Mouse (Mus musculus): Measurements from ENCODE around the gene Atrnl1. TPM values are rescaled to one million over a fixed set of nuclear protein-coding genes. Genes with fewer than 3 reads are reported as not detected.
A peak's percentile ranks its signal among the peaks of the same experiment; 100 is the strongest.

The Atrnl1 gene
- polyA plus RNA-seq, 1 experiment from 2014 or later, result 0.55 TPM

DNA sequence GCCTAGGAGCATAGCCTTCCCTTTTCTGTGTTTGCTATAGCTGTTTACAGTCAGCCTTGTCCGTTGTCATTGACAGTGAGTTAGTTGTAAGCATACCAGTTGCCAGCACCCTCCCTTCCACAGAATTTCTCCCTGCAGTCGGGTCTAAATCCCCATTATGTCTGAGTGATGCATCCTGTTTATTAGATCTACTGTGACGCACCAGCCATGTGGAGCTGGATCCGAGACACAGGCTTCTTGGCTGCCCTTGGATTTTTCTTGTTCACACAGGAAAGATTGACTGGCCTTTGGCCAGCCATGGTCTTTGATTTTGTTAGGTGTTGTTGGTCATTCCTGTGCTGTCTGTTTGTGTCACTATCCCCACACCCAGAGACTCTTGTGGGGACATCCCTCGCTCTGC is 102.3 kb downstream of the Atrnl1 start:
- Histone ChIP-seq H3K9me3 (replicated peaks) (no peaks in the 10 kb centered on the region), H3K4me3 (replicated peaks) (no peak overlapping the region), H3K27me3 (no peaks in the 10 kb centered on the region), H3K4me2 (no peak overlapping the region), H3K9ac (no peak overlapping the region), H3K36me3 (replicated peaks) (0 out of 2 replicates have a peak, but pooled peaks cover under 1% of the 10 kb centered on the region), H3K4me1 (replicated peaks) (no peaks in the 10 kb centered on the region), H3K27ac (replicated peaks) (no peak overlapping the region)
- ATAC-seq (ENCODE audit: insufficient read depth), result no peak
- WGBS (ENCODE audit: insufficient replicate concordance), result 68% methylated on average over 5 of the region's 5 CpGs

DNA sequence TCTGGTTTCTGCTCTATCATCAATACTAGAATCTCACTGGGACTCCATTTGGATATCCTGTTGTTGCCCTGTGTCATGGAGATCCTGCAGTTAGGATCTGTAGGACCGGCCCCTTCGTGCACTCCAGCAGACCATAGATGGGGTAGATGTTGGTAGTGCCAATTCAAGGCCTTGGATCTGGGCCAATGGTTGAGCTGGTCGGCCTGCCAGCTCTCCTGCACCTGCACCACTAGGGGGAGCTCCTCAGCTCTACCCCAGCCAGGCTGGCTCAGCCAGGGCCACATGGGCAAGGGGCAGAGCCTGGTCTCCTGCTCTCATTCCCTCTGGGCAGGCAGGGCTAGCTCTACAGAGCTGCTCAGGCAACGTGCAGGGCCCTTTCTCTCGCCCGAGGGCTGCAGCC is 114.1 kb downstream of the Atrnl1 start:
- H3K27ac ChIP-seq (replicated peaks), result no peak overlapping the region
- ATAC-seq (ENCODE audit: insufficient read depth), result peak; percentile 54; the same call in 1 of the 2 replicates
- no peaks in the 10 kb centered on the region for H3K36me3 ChIP-seq (replicated peaks)
- H3K27me3 ChIP-seq, result no peaks in the 10 kb centered on the region
- 54% methylated on average over 6 of the region's 6 CpGs for WGBS (ENCODE audit: insufficient replicate concordance)
- no peaks in the 10 kb centered on the region for H3K4me1 ChIP-seq (replicated peaks)
- no peak overlapping the region for H3K4me3 ChIP-seq (replicated peaks)
- no peaks in the 10 kb centered on the region for H3K9me3 ChIP-seq (replicated peaks)
- no peak overlapping the region for H3K4me2 ChIP-seq
- no peak overlapping the region for H3K9ac ChIP-seq

DNA sequence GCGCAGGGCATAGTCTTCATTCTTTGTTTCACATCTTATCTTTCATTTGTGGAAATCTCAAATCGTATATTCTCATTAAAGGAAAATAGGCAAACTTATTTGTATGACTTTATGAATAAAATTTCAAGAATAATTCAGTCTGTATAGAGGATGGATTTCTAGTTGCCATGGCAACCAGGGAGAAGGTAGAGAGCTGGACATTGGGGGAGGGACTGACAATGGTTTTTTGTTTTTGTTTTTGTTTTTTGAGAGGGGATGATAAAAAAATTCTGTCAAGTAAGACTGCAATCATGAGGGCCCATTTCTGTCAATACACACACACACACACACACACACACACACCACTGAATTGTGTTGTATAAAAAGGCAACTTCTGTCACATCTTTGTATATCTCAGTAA is 114.5 kb downstream of the Atrnl1 start:
- WGBS (ENCODE audit: insufficient replicate concordance), result 81% methylated on average over 2 of the region's 2 CpGs
- ATAC-seq (ENCODE audit: insufficient read depth), result no peak
- no peak overlapping the region for H3K4me2 ChIP-seq

DNA sequence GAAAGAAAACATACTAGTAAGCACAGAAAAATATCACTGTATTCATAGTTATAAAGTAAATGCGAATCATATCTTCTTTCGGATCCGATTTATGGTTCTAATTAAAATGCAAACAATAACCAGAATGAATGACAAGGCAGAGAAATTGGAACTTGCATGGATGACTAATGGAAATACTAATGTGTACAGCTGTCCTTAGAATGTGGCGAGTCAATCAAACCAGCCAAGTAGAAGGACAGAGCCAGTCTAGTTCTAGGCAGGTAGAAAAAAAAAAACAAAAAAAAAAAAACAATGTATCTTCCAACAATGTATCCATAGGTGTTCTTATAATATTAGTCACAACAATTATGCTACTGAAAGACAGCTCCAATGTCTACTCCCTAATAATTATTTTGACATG is 116.2 kb downstream of the Atrnl1 start:
- no peak for ATAC-seq (ENCODE audit: insufficient read depth)
- WGBS (ENCODE audit: insufficient replicate concordance), result 84% methylated on average over 4 of the region's 4 CpGs
- Histone ChIP-seq H3K27me3 (no peaks in the 10 kb centered on the region), H3K9ac (no peak overlapping the region), H3K27ac (replicated peaks) (no peak overlapping the region), H3K4me1 (replicated peaks) (no peaks in the 10 kb centered on the region), H3K4me3 (replicated peaks) (no peak overlapping the region), H3K4me2 (no peak overlapping the region), H3K36me3 (replicated peaks) (no peaks in the 10 kb centered on the region), H3K9me3 (replicated peaks) (no peaks in the 10 kb centered on the region)

More for the DNA sequence above, 114.5 kb downstream of the Atrnl1 start:
- Histone ChIP-seq H3K27ac (replicated peaks) (no peak overlapping the region), H3K27me3 (no peaks in the 10 kb centered on the region), H3K9me3 (replicated peaks) (no peaks in the 10 kb centered on the region), H3K9ac (no peak overlapping the region), H3K4me3 (replicated peaks) (no peak overlapping the region), H3K4me1 (replicated peaks) (no peaks in the 10 kb centered on the region), H3K36me3 (replicated peaks) (no peaks in the 10 kb centered on the region)

DNA sequence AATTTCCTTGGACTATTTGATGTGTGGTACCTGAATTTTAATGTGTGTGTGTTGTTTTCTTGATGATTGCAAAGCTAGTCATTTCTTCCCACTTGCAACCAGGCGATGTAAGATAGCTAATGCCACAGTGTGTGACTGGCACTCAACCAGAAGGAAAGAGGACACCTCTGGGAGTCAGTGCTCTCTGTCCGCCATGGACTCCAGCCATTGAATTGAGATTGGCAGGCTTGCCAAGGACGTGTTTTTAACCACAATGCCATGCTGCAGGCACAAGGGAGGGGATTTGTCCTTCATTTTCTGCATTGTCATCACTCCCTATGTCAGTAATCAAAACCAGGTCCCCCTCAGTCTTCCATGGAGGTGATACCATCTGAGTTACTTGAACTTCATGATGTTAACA is 126.6 kb downstream of the Atrnl1 start:
- H3K4me2 ChIP-seq, result no peak overlapping the region
- no peaks in the 10 kb centered on the region for H3K27me3 ChIP-seq
- ATAC-seq (ENCODE audit: insufficient read depth), result no peak
- no peaks in the 10 kb centered on the region for H3K4me1 ChIP-seq (replicated peaks)
- H3K27ac ChIP-seq (replicated peaks), result no peak overlapping the region
- 56% methylated on average over 3 of the region's 3 CpGs for WGBS (ENCODE audit: insufficient replicate concordance)
- H3K9ac ChIP-seq, result no peak overlapping the region
- no peak overlapping the region for H3K4me3 ChIP-seq (replicated peaks)
- H3K9me3 ChIP-seq (replicated peaks), result no peaks in the 10 kb centered on the region
- no peaks in the 10 kb centered on the region for H3K36me3 ChIP-seq (replicated peaks)

DNA sequence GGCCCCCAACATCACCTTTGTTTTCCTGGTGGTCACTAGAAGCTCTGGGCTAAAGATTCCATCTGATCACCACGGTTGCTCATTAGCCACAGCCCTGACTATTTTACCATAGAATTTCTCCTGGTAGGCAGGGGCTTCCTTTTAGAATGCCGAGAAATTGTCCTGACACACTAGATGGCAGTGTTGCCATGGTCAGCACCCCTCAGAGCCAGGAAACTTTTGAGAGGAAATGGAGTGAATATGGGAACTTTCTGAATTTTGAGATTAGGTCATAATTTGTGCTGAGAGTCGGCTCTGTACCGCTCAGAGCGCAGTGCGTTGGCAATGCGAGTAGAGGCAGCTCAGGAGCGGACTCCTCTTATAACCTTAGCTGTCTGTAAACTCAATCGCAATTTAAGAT is 134.7 kb downstream of the Atrnl1 start:
- ATAC-seq (ENCODE audit: insufficient read depth), result no peak

DNA sequence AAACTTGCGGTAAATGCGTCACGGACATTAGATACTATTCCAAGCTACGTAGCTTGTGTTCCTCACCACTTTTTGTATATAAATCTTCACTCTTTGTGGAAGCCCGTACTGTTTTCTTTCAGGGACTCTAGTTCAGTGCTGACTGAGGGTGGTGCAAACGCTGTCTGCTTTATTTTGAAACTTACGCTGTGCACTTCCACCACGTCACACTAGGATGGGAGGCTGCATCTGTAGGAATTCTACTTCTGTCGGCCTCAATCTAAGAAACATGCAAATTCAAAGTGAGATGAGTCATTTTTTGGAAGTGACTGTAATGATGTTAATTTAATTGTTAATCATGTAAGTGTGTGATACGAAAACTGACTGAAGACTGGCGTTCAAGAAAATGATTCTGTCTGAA is 135.7 kb downstream of the Atrnl1 start:
- WGBS (ENCODE audit: insufficient replicate concordance), result 78% methylated on average over 11 of the region's 11 CpGs
- H3K4me2 ChIP-seq, result no peak overlapping the region

More for the DNA sequence above, 134.7 kb downstream of the Atrnl1 start:
- H3K4me1 ChIP-seq (replicated peaks), result no peaks in the 10 kb centered on the region
- no peaks in the 10 kb centered on the region for H3K36me3 ChIP-seq (replicated peaks)
- no peak overlapping the region for H3K27ac ChIP-seq (replicated peaks)
- no peak overlapping the region for H3K9ac ChIP-seq
- no peaks in the 10 kb centered on the region for H3K9me3 ChIP-seq (replicated peaks)
- 39% methylated on average over 9 of the region's 9 CpGs for WGBS (ENCODE audit: insufficient replicate concordance)
- H3K27me3 ChIP-seq, result no peaks in the 10 kb centered on the region
- H3K4me3 ChIP-seq (replicated peaks), result no peak overlapping the region
- H3K4me2 ChIP-seq, result no peak overlapping the region

DNA sequence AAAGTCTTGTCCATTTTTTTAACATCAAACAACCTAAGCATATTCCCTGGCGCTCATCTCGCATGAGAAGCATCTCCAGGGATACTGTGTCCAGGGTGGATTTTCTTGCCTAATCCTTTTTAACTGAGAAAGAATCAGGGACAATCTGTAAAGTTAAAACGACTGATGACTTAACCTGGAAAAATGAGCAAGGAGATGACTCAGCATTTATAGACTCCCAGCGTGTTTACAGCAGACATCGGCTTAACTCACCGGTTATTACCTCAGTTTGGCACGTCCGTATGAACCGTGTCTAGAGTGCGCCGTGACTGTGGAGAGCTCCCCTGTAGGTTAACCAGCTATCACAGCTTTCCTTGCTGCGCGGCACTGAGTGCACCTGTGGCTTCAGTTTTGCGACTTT is 141.4 kb downstream of the Atrnl1 start:
- Histone ChIP-seq H3K9ac (no peak overlapping the region), H3K27me3 (no peaks in the 10 kb centered on the region), H3K27ac (replicated peaks) (no peak overlapping the region), H3K4me3 (replicated peaks) (no peak overlapping the region), H3K36me3 (replicated peaks) (no peaks in the 10 kb centered on the region), H3K9me3 (replicated peaks) (no peaks in the 10 kb centered on the region), H3K4me1 (replicated peaks) (no peaks in the 10 kb centered on the region), H3K4me2 (no peak overlapping the region)
- WGBS (ENCODE audit: insufficient replicate concordance), result 79% methylated on average over 14 of the region's 14 CpGs
- ATAC-seq (ENCODE audit: insufficient read depth), result no peak

More for the DNA sequence above, 135.7 kb downstream of the Atrnl1 start:
- Histone ChIP-seq H3K9me3 (replicated peaks) (no peaks in the 10 kb centered on the region), H3K9ac (no peak overlapping the region), H3K27me3 (no peaks in the 10 kb centered on the region), H3K4me3 (replicated peaks) (no peak overlapping the region), H3K36me3 (replicated peaks) (no peaks in the 10 kb centered on the region), H3K4me1 (replicated peaks) (no peaks in the 10 kb centered on the region), H3K27ac (replicated peaks) (no peak overlapping the region)
- no peak for ATAC-seq (ENCODE audit: insufficient read depth)

DNA sequence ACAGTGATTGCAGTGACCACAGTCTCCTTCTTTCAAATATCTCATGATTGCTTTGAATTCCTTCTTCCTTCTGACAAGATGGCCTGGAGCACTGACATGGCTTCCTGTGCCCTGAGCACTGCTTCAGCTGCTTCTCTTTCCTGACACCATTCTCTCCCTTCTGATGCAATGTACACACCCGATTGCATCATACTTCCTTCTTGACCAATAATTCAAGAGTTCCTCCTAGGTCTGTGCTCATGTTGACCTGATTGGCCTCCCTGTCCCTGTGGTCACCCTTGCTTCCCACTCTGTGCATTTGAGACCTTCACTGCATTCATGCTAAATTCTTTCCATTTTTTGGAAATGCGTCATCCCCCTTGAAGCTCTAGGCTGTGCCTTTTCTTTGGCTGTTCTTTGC is 151.7 kb downstream of the Atrnl1 start:
- ATAC-seq (ENCODE audit: insufficient read depth), result peak; percentile 42; the same call in 1 of the 2 replicates
- no peak overlapping the region for H3K4me3 ChIP-seq (replicated peaks)
- no peaks in the 10 kb centered on the region for H3K27me3 ChIP-seq
- no peaks in the 10 kb centered on the region for H3K36me3 ChIP-seq (replicated peaks)
- no peak overlapping the region for H3K27ac ChIP-seq (replicated peaks)
- 60% methylated on average over 2 of the region's 2 CpGs for WGBS (ENCODE audit: insufficient replicate concordance)
- H3K9me3 ChIP-seq (replicated peaks), result no peaks in the 10 kb centered on the region
- H3K4me1 ChIP-seq (replicated peaks), result 0 out of 2 replicates have a peak, but pooled peaks cover 4% of the 10 kb centered on the region
- H3K4me2 ChIP-seq, result no peak overlapping the region
- no peak overlapping the region for H3K9ac ChIP-seq

DNA sequence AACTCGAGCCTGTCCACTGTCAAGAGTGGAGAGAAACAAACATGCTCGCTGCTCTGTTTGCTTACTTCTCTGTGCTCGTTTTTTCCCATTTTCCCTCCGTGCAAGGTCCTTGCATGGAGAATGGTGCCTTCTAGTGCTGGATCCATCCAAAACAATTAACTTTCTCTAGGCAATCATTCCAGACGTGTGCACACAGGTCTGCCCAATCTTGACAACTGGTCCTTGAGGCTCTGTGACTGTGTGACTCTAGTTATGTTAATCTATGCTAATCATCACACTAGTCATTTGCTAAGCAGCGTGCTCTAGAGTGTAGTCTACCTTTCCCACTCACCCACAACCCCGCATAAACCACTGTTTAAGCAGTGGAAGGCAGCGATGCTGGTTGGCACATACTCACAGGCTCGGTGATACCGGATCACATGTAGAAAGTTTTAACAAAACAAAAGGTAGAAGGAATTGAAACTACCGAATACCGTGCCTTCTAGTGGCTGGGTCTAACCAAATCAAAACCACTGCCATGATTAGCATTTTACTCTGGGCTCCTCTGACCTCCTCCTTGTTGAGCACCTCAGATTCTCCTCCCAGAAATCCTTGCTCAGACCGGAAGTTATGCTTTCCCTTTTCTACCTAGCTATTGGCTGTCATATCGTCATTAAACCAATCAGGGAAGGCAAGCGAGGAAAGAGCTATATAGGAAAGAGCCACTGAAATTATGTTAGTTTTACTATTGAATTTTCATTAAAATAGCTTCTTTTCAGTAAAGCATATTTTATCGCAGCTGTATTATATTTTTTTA is 153.9 kb downstream of the Atrnl1 start:
- Histone ChIP-seq H3K4me1 (replicated peaks) (0 out of 2 replicates have a peak, but pooled peaks cover 4% of the 10 kb centered on the region), H3K4me2 (no peak overlapping the region), H3K27ac (replicated peaks) (no peak overlapping the region), H3K9me3 (replicated peaks) (no peaks in the 10 kb centered on the region), H3K4me3 (replicated peaks) (no peak overlapping the region), H3K36me3 (replicated peaks) (no peaks in the 10 kb centered on the region), H3K9ac (no peak overlapping the region), H3K27me3 (no peaks in the 10 kb centered on the region)
- 74% methylated on average over 16 of the region's 16 CpGs for WGBS (ENCODE audit: insufficient replicate concordance)
- ATAC-seq (ENCODE audit: insufficient read depth), result no peak

DNA sequence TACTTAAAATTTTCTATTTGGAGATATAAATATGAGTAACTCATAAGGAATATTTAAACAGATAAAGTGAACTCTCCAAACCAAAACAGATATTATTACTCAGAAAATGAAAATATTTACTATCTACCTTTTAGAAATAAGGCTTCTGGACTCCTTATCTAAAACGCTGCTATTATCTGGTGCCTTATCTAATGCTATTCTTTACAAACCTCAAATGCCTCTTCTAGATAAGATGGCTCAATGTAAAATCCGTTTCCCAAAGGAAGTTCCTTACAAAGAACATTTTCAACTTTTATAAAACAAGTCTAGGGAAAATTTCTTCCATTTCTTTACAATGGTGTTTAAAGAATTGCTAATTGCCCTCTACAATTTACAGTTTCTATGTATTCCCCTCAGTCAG is 156.2 kb downstream of the Atrnl1 start:
- no peaks in the 10 kb centered on the region for H3K9me3 ChIP-seq (replicated peaks)
- no peak overlapping the region for H3K4me2 ChIP-seq
- WGBS (ENCODE audit: insufficient replicate concordance), result 25% methylated on average over 2 of the region's 2 CpGs
- no peak overlapping the region for H3K27ac ChIP-seq (replicated peaks)
- H3K27me3 ChIP-seq, result no peaks in the 10 kb centered on the region
- H3K4me3 ChIP-seq (replicated peaks), result no peak overlapping the region
- ATAC-seq (ENCODE audit: insufficient read depth), result no peak
- H3K36me3 ChIP-seq (replicated peaks), result no peaks in the 10 kb centered on the region
- no peak overlapping the region for H3K9ac ChIP-seq
- H3K4me1 ChIP-seq (replicated peaks), result 0 out of 2 replicates have a peak, but pooled peaks cover 4% of the 10 kb centered on the region

DNA sequence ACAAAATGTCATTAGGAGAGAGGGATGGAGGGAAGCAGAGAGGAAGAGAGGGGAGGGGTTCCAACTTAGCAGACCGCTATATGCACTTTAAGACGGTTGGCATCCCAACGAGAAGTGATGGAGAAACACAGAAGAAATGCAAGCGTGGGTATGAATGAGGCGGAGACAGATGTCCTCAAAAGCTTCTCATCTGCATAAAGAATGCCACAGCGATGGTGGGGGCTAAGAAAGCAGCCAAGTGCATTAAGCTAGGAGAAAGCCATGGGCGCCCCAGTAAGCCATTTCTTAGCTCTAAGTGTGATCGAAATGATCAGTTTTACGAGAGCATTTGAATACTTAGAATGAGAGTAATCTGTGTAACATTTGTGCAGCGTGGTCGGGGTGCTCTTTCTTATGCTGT is 157.8 kb downstream of the Atrnl1 start:
- H3K9ac ChIP-seq, result no peak overlapping the region
- WGBS (ENCODE audit: insufficient replicate concordance), result 77% methylated on average over 11 of the region's 11 CpGs
- H3K9me3 ChIP-seq (replicated peaks), result no peaks in the 10 kb centered on the region
- no peak overlapping the region for H3K27ac ChIP-seq (replicated peaks)
- H3K4me1 ChIP-seq (replicated peaks), result no peaks in the 10 kb centered on the region
- no peak overlapping the region for H3K4me2 ChIP-seq
- no peak overlapping the region for H3K4me3 ChIP-seq (replicated peaks)
- H3K27me3 ChIP-seq, result no peaks in the 10 kb centered on the region
- ATAC-seq (ENCODE audit: insufficient read depth), result no peak
- no peaks in the 10 kb centered on the region for H3K36me3 ChIP-seq (replicated peaks)
